ENCODE assay signal across 8 mouse cellular contexts in the genomic region with DNA sequence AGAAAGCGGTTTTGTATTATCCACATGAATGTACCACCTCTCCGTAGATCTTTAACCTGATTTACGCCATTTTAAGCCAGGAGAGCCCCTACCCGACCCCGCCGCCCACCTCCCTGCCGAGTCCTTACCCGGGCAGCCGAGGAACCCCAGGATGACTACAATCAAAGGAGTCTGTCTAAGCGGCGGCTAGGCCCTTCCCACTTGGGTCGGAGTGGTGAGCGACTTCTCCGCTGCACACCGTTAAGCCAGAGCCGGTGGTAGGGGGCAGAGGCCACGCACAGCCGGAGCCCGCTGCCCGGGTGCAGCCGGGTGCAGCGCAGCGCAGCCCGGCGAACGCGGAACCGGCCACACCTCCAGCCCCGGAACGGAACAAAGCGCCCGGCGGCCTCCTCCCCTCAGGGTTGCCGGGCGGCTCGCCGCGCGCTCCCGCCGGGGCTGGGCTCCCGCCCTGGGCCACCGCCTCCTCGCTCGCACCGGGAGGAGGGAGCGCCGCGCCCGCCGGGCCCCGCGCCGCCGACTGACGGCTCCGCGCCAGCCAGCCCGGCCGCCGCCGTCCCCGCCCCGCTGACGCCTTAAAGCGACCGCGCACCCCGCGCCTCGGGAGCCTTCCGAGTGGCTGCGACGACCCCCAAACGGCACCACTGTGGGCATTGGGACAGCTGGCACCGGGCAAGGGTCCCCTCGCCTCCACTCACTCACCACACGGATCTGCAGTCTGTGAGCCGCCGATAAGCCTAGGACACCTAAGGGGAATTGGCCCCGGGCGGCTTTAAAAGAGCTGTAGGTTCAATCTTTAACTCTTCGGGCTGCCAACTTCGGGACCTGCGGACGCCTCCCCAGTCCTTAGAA. TPM values are rescaled to one million over a fixed set of nuclear protein-coding genes. Genes with fewer than 3 reads are reported as not detected.
DNase-seq lines count a peak whose midpoint lies in the region; ATAC-seq and TF ChIP-seq lines count a peak whose summit lies in the region.

No protein-coding gene starts in this region.

- H3K27ac ChIP-seq in embryonic fibroblast, embryonic 13.5 days (ENCODE audit: insufficient read depth, low read length): peak overlapping the region; percentile 88
- H3K27ac ChIP-seq in heart, embryonic 14.5 days (replicated peaks in 1 of 2; ENCODE audit: control insufficient read depth in 1 of 2, insufficient read depth in 1 of 2, low read depth in 2 of 2, low read length in 2 of 2): peak overlapping the region; percentile 5 to 73
- peak overlapping the region; percentile 73 for H3K27ac ChIP-seq in kidney, postnatal 0 days
- no peak overlapping the region for H3K27ac ChIP-seq in liver, embryonic 15.5 days (replicated peaks)
- H3K27ac ChIP-seq in neural tube, embryonic 11.5 days (ENCODE audit: low read depth, low read length): peak overlapping the region; percentile 72; the same call in 1 of the 2 replicates
- H3K27ac ChIP-seq in stomach, postnatal 0 days (replicated peaks): peak overlapping the region; percentile 82

- peaks cover 12% of the 10 kb centered on the region for H3K27me3 ChIP-seq in heart, embryonic 14.5 days (ENCODE audit: control insufficient read depth, insufficient read depth, low read length)
- H3K27me3 ChIP-seq in kidney, postnatal 0 days (ENCODE audit: insufficient read depth, low read length): no peaks in the 10 kb centered on the region
- peaks cover 60% of the 10 kb centered on the region for H3K27me3 ChIP-seq in liver, embryonic 15.5 days
- H3K27me3 ChIP-seq in neural tube, embryonic 11.5 days (ENCODE audit: control insufficient read depth, insufficient read depth, low read length): peaks cover 20% of the 10 kb centered on the region
- no peaks in the 10 kb centered on the region for H3K27me3 ChIP-seq in stomach, postnatal 0 days (ENCODE audit: control insufficient read depth, insufficient read depth, low read length)

- no peaks in the 10 kb centered on the region for H3K9me3 ChIP-seq in heart, embryonic 14.5 days (ENCODE audit: control insufficient read depth, low read length)
- no peaks in the 10 kb centered on the region for H3K9me3 ChIP-seq in kidney, postnatal 0 days (replicated peaks; ENCODE audit: low read length)
- no peaks in the 10 kb centered on the region for H3K9me3 ChIP-seq in liver, embryonic 15.5 days (replicated peaks)
- no peaks in the 10 kb centered on the region for H3K9me3 ChIP-seq in neural tube, embryonic 11.5 days (ENCODE audit: control insufficient read depth, low read length)
- no peaks in the 10 kb centered on the region for H3K9me3 ChIP-seq in stomach, postnatal 0 days (ENCODE audit: control insufficient read depth, low read length)

- peak; percentile 22 for DNase-seq in CD4-positive helper T cell, adult 2 months (ENCODE audit: low read depth, low spot score)
- peak; percentile 79 for DNase-seq in brain, embryonic 14.5 days (ENCODE audit: low read depth)
- DNase-seq in kidney, postnatal 0 days (ENCODE audit: low spot score): peak; percentile 52
- DNase-seq in neural tube, embryonic 11.5 days (ENCODE audit: low spot score): peak; percentile 75
- DNase-seq in stomach, postnatal 0 days (ENCODE audit: low spot score): peak; percentile 87

- no peaks in the 10 kb centered on the region for H3K36me3 ChIP-seq in heart, embryonic 14.5 days (ENCODE audit: control insufficient read depth, insufficient read depth, low read length)
- H3K36me3 ChIP-seq in kidney, postnatal 0 days (ENCODE audit: insufficient read depth, low read length): no peaks in the 10 kb centered on the region
- H3K36me3 ChIP-seq in liver, embryonic 15.5 days (replicated peaks): no peaks in the 10 kb centered on the region
- no peaks in the 10 kb centered on the region for H3K36me3 ChIP-seq in neural tube, embryonic 11.5 days (ENCODE audit: control insufficient read depth, insufficient read depth, low read length)
- H3K36me3 ChIP-seq in stomach, postnatal 0 days (ENCODE audit: control insufficient read depth, insufficient read depth, low read length): no peaks in the 10 kb centered on the region

- no peak for TF ChIP-seq CTCF in brain, embryonic 14.5 days (IDR thresholded peaks at IDR 0.05; ENCODE audit: borderline replicate concordance, extremely low read depth, insufficient read depth, insufficient read length)
- TF ChIP-seq CTCF in embryonic fibroblast, embryonic 13.5 days (IDR thresholded peaks at IDR 0.05; ENCODE audit: borderline replicate concordance, insufficient read depth, low read length): no peak
- TF ChIP-seq CTCF in kidney, postnatal 0 days (IDR thresholded peaks at IDR 0.05; ENCODE audit: low read depth): no peak
- TF ChIP-seq CTCF in stomach, postnatal 0 days (IDR thresholded peaks at IDR 0.05; ENCODE audit: low read depth): no peak

- ATAC-seq in heart, embryonic 14.5 days (ENCODE audit: insufficient number of reproducible peaks, insufficient read depth, low FRiP score, low read depth): peak; percentile 74
- peak; percentile 73 for ATAC-seq in kidney, postnatal 0 days (replicated peaks; ENCODE audit: low FRiP score, low read depth)
- ATAC-seq in liver, embryonic 15.5 days (ENCODE audit: insufficient read depth): peak; percentile 71
- ATAC-seq in neural tube, embryonic 11.5 days (ENCODE audit: insufficient read depth, low FRiP score, low TSS enrichment): peak; percentile 79
- peak; percentile 89 for ATAC-seq in stomach, postnatal 0 days (ENCODE audit: low FRiP score, low TSS enrichment)

- under 1% methylated on average over 70 of the region's 86 CpGs for WGBS in heart, embryonic 14.5 days
- under 1% methylated on average over 73 of the region's 86 CpGs for WGBS in kidney, postnatal 0 days
- WGBS in liver, embryonic 15.5 days (ENCODE audit: insufficient replicate concordance): 1% methylated on average over 77 of the region's 86 CpGs
- under 1% methylated on average over 73 of the region's 86 CpGs for WGBS in neural tube, embryonic 11.5 days
- under 1% methylated on average over 76 of the region's 86 CpGs for WGBS in stomach, postnatal 0 days

- H3K4me3 ChIP-seq in embryonic fibroblast, embryonic 13.5 days (ENCODE audit: insufficient read depth, low read length): peak overlapping the region; percentile 62
- H3K4me3 ChIP-seq in heart, embryonic 14.5 days (ENCODE audit: control insufficient read depth in 1 of 2, insufficient read depth in 1 of 2, low read depth in 1 of 2, low read length in 2 of 2): peak overlapping the region; percentile 84 to 85
- peak overlapping the region; percentile 66 for H3K4me3 ChIP-seq in kidney, postnatal 0 days (replicated peaks; ENCODE audit: low read depth, low read length)
- H3K4me3 ChIP-seq in liver, embryonic 15.5 days (replicated peaks): peak overlapping the region; percentile 62
- peak overlapping the region; percentile 82 for H3K4me3 ChIP-seq in neural tube, embryonic 11.5 days (ENCODE audit: low read depth, low read length)
- peak overlapping the region; percentile 69 for H3K4me3 ChIP-seq in stomach, postnatal 0 days (ENCODE audit: low read depth, low read length)

- TF ChIP-seq POLR2A in brain, embryonic 14.5 days (IDR thresholded peaks at IDR 0.05; ENCODE audit: borderline replicate concordance, extremely low read depth, insufficient read depth, insufficient read length, poor library complexity, severe bottlenecking): peak; percentile 83
- TF ChIP-seq POLR2A in embryonic fibroblast, embryonic 13.5 days (IDR thresholded peaks at IDR 0.05; ENCODE audit: low read depth, low read length): peak; percentile 35

- peak overlapping the region; percentile 88 for H3K9ac ChIP-seq in heart, embryonic 14.5 days (ENCODE audit: low read length)
- peak overlapping the region; percentile 78 for H3K9ac ChIP-seq in kidney, postnatal 0 days (ENCODE audit: low read depth, low read length)
- peak overlapping the region; percentile 43 for H3K9ac ChIP-seq in liver, embryonic 15.5 days
- H3K9ac ChIP-seq in neural tube, embryonic 11.5 days (ENCODE audit: low read length): peak overlapping the region; percentile 90
- H3K9ac ChIP-seq in stomach, postnatal 0 days (ENCODE audit: low read length): peak overlapping the region; percentile 77

- H3K4me1 ChIP-seq in embryonic fibroblast, embryonic 13.5 days (ENCODE audit: control insufficient read depth, insufficient read depth, low read length): peaks cover 6% of the 10 kb centered on the region; the same call in 1 of the 2 replicates
- peaks cover 13% of the 10 kb centered on the region in 2 experiments for H3K4me1 ChIP-seq in heart, embryonic 14.5 days (ENCODE audit: control insufficient read depth in 2 of 2, insufficient read depth in 2 of 2, low read length in 2 of 2)
- H3K4me1 ChIP-seq in kidney, postnatal 0 days (replicated peaks; ENCODE audit: insufficient read depth, low read length): peaks cover 26% of the 10 kb centered on the region
- H3K4me1 ChIP-seq in liver, embryonic 15.5 days (replicated peaks): peaks cover 30% of the 10 kb centered on the region
- peaks cover 8% of the 10 kb centered on the region for H3K4me1 ChIP-seq in neural tube, embryonic 11.5 days (ENCODE audit: control insufficient read depth, insufficient read depth, low read length)
- no peaks in the 10 kb centered on the region for H3K4me1 ChIP-seq in stomach, postnatal 0 days (replicated peaks; ENCODE audit: control insufficient read depth, insufficient read depth)

- no peak for TF ChIP-seq EP300 in stomach, postnatal 0 days (optimal IDR thresholded peaks at IDR 0.05)

- peak overlapping the region; percentile 94 for H3K4me2 ChIP-seq in heart, embryonic 14.5 days (ENCODE audit: low read length)
- H3K4me2 ChIP-seq in kidney, postnatal 0 days (ENCODE audit: low read length): peak overlapping the region; percentile 78
- peak overlapping the region; percentile 75 for H3K4me2 ChIP-seq in liver, embryonic 15.5 days
- H3K4me2 ChIP-seq in neural tube, embryonic 11.5 days (ENCODE audit: low read depth): peak overlapping the region; percentile 87
- peak overlapping the region; percentile 89 for H3K4me2 ChIP-seq in stomach, postnatal 0 days (replicated peaks; ENCODE audit: low read depth)

RNA-seq across cellular contexts. Expression of a gene that starts 0.8 kb away (rescaled TPM):
- polyA plus RNA-seq in brain, embryonic 14.5 days (2012; rRNA removed): 61.5 and 71.0 TPM in 2 replicates
- polyA plus RNA-seq in embryonic fibroblast, embryonic 13.5 days (2011; ENCODE audit: insufficient read length, low read depth, missing spikeins): 29.5 and 35.3 TPM in 2 replicates
- polyA plus RNA-seq in heart, embryonic 14.5 days (2014; fragmentation: Nextera tagmentation; extraction: Ambion mirVana): 12.4 and 13.0 TPM in 2 replicates
- 19.4 and 19.6 TPM in 2 replicates for polyA plus RNA-seq in kidney, postnatal 0 days (2015; fragmentation: Nextera tagmentation; extraction: Ambion mirVana)
- 2.5 and 3.2 TPM in 2 replicates for polyA plus RNA-seq in liver, embryonic 15.5 days (2015; fragmentation: Nextera tagmentation; extraction: Ambion mirVana)
- 16.3 and 17.5 TPM in 2 replicates for polyA plus RNA-seq in neural tube, embryonic 11.5 days (2014; fragmentation: Nextera tagmentation; extraction: Ambion mirVana)
- 5.9 and 10.2 TPM in 2 replicates for polyA plus RNA-seq in stomach, postnatal 0 days (2015; fragmentation: Nextera tagmentation; extraction: Ambion mirVana)

RNA-seq across cellular contexts. Expression of a gene that starts 14.9 kb away (rescaled TPM):
- 0.25 and 0.56 TPM in 2 replicates for polyA plus RNA-seq in brain, embryonic 14.5 days (2012; rRNA removed)
- polyA plus RNA-seq in embryonic fibroblast, embryonic 13.5 days (2011; ENCODE audit: insufficient read length, low read depth, missing spikeins): not detected in 2 replicates
- polyA plus RNA-seq in heart, embryonic 14.5 days (2014; fragmentation: Nextera tagmentation; extraction: Ambion mirVana): not detected in 2 replicates
- polyA plus RNA-seq in kidney, postnatal 0 days (2015; fragmentation: Nextera tagmentation; extraction: Ambion mirVana): 0.11 TPM in 1 of 2 replicates, not detected in the other
- polyA plus RNA-seq in liver, embryonic 15.5 days (2015; fragmentation: Nextera tagmentation; extraction: Ambion mirVana): not detected in 2 replicates
- not detected in 2 replicates for polyA plus RNA-seq in neural tube, embryonic 11.5 days (2014; fragmentation: Nextera tagmentation; extraction: Ambion mirVana)
- not detected in 2 replicates for polyA plus RNA-seq in stomach, postnatal 0 days (2015; fragmentation: Nextera tagmentation; extraction: Ambion mirVana)

Comparison
In these comparisons a context has a peak if more than half of its experiments do, and no peak if none do; other contexts are left out.
1. DNase-seq: peak in every context shown above with its lines; median percentile 87 in stomach, postnatal 0 days; 79 in brain, embryonic 14.5 days; 75 in neural tube, embryonic 11.5 days; 52 in kidney, postnatal 0 days; 22 in CD4-positive helper T cell, adult 2 months.